Mouse (Mus musculus): ENCODE results near the gene Arid1b. TPM values are rescaled to one million over a fixed set of nuclear protein-coding genes. Genes with fewer than 3 reads are reported as not detected.

Gene Arid1b
- total and polyA plus RNA-seq, 3 experiments, result 6.1 to 12.4 (median 9.7) TPM

DNA sequence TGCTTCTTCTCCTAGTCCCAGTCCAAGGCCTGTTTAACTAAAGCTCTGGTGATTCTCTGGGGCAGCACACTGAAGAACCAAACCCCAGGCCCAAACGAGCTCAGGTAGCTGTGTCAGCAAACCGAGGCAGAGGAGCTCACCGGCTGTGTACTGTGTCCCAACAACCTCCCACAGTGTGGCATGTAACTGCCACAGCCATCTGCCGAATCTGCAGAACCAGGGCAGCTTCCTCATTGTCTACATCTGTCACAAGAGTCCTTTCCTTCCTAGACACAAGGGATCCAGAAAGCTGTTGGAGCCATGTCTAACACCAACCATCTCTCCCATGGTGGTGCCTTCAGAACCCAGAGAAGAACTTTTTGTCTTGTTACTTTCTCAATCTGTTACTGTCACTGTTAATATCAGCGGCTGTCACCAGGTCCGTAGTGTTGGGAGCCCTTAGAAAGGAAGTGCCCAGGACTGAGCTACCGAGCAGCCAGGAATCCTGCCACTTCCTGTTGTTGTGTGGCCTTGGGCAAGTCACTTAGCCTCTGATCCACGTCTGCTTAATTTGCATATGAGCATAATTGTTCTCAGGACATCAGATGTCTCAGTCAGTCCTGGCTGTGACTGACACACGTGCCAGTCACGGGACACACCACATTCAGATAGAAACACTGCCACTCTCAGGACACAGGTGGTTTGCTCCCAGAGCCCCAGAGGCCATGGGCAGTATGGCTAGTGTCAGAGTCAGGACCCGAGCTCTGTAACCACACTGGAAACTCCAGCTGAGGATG, 309.0 kb downstream of the Arid1b start (continued):
- TF ChIP-seq MEF2A (IDR thresholded peaks at IDR 0.05; ENCODE audit: borderline replicate concordance, low read depth, low read length) (peak; percentile 13; the same call in 1 of the 2 replicates), JUND (conservative IDR thresholded peaks at IDR 0.05; ENCODE audit: low read depth, low read length) (no peak), JUN (IDR thresholded peaks at IDR 0.05; ENCODE audit: insufficient read depth, low read depth, low read length) (no peak), SMC3 (IDR thresholded peaks at IDR 0.05; ENCODE audit: low read depth, low read length) (no peak), BHLHE40 (IDR thresholded peaks at IDR 0.05; ENCODE audit: low read depth, low read length) (peak; percentile 100), ZKSCAN1 (IDR thresholded peaks at IDR 0.05; ENCODE audit: borderline replicate concordance, low read depth, low read length) (no peak), SIN3A (IDR thresholded peaks at IDR 0.05; ENCODE audit: low read length) (no peak), MXI1 (IDR thresholded peaks at IDR 0.05; ENCODE audit: low read depth, low read length) (no peak), MAX (IDR thresholded peaks at IDR 0.05; ENCODE audit: low read length) (peak; percentile 58), ZNF384 (IDR thresholded peaks at IDR 0.05; ENCODE audit: low read depth, low read length) (no peak), POLR2AphosphoS2 (IDR thresholded peaks at IDR 0.05; ENCODE audit: low read depth, low read length) (no peak), POLR2A (IDR thresholded peaks at IDR 0.05; ENCODE audit: low read depth, low read length) (no peak), CHD2 (IDR thresholded peaks at IDR 0.05; ENCODE audit: low read length) (no peak), E2F4 (IDR thresholded peaks at IDR 0.05; ENCODE audit: insufficient replicate concordance, low read depth, low read length) (no peak), TCF12 (IDR thresholded peaks at IDR 0.05; ENCODE audit: low read depth, low read length) (0 out of 2 replicates have a peak, but pooled peaks have one; percentile 50), ZMIZ1 (IDR thresholded peaks at IDR 0.05; ENCODE audit: low read depth, low read length) (no peak)

DNA sequence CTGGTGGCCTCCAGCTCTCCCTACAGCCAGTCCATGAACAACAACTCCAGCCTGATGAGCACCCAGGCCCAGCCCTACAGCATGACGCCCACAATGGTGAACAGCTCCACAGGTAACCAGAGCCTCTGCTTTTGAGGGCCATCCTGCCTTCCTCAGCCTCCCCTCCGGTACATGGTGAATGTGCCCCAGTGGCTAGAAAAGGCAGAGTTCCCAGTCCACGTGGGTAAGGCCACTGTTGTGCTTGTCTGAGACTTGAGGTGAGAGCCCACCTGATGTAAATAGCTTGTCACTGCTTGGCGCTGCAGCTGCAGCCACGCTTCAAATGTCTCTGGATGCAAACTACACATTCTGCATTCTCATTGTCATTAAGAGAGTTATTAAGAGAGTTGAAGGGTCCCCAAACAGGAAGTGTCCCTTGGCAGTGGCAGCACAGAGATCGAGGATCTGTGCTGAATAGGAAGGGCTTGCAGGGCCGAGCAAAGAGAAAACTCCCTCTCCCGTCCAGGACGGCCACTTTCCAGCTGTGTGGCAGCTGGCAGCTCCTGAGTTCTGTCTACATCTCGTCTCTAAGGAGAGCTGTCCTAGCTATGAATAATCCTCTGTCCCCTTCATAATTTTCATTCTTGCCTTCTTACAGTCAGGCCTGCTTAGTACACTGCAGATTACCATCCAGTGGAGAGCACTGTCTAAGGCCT, 311.8 kb downstream of the Arid1b start:
- peaks cover 16 to 75% of the 10 kb centered on the region in 2 experiments for H3K36me3 ChIP-seq (replicated peaks in 1 of 2; ENCODE audit: control insufficient read depth in 1 of 2, insufficient read depth in 1 of 2, low read length in 1 of 2)

More for the DNA sequence above, 311.8 kb downstream of the Arid1b start:
- Histone ChIP-seq H3K4me1 (ENCODE audit: control insufficient read depth in 1 of 2, insufficient read depth in 2 of 2) (peaks cover 8 to 58% of the 10 kb centered on the region in 2 experiments), H3K9ac (ENCODE audit: insufficient read depth, low read depth) (no peak overlapping the region), H3K79me2 (replicated peaks; ENCODE audit: control insufficient read depth, extremely low read depth, insufficient read depth, poor library complexity, severe bottlenecking) (no peaks in the 10 kb centered on the region), H3K4me2 (ENCODE audit: insufficient read depth, low read depth, poor library complexity, severe bottlenecking) (no peak overlapping the region), H3K27ac (ENCODE audit: insufficient read depth, low read depth) (no peak overlapping the region), H3K9me3 (replicated peaks; ENCODE audit: low read length) (no peaks in the 10 kb centered on the region), H3K4me3 (replicated peaks in 1 of 3; ENCODE audit: low read depth in 2 of 3, low read length in 2 of 3, poor library complexity in 1 of 3) (no peak overlapping the region), H3K27me3 (replicated peaks) (no peaks in the 10 kb centered on the region)
- no peak for TF ChIP-seq NELFE (IDR thresholded peaks at IDR 0.05; ENCODE audit: low read depth, low read length)
- no peak for TF ChIP-seq E2F4 (IDR thresholded peaks at IDR 0.05; ENCODE audit: insufficient replicate concordance, low read depth, low read length)
- TF ChIP-seq MXI1 (IDR thresholded peaks at IDR 0.05; ENCODE audit: low read depth, low read length), result no peak
- TF ChIP-seq MAZ (IDR thresholded peaks at IDR 0.05; ENCODE audit: low read depth, low read length), result no peak
- no peak for DNase-seq (ENCODE audit: extremely low read depth)
- dilution Hi-C loops (cut with MboI; ENCODE audit: extremely low pct_ligation_motif_present, extremely low pct_unique_long_range_greater_than_20kb, low sequenced_read_pairs) (no loop called here), in situ Hi-C loops (cut with MboI; ENCODE audit: low pct_ligation_motif_present, low pct_unique_long_range_greater_than_20kb, low sequenced_read_pairs) (no loop called here)

Data from CH12.LX (cell line).